Mouse (Mus musculus) right cerebral cortex, postnatal 10 days (tissue): ENCODE results near the gene Cacnb2.

Source experiments
- DNase-seq, 2 experiments: peaks; one replicate each; pipeline ENCODE4 v3.0.0; 2021; ENCODE audit warnings: low spot score in 2 of 2

Cacnb2 gene

GRCm38 (mm10) chr2:14984029-14984428, 381.1 kb downstream of the Cacnb2 start:
- no peak for DNase-seq

- DNase-seq = no peak
Observed at GRCm38 (mm10) chr2:14988451-14988850, 385.6 kb downstream of the Cacnb2 start.

GRCm38 (mm10) chr2:14989350-14989749, 386.5 kb downstream of the Cacnb2 start:
- no peak for DNase-seq

GRCm38 (mm10) chr2:14992531-14992930, 389.6 kb downstream of the Cacnb2 start:
- no peak for DNase-seq

- DNase-seq = peak; percentile 50 to 64
Observed at GRCm38 (mm10) chr2:14996036-14996435, 393.1 kb downstream of the Cacnb2 start.

- DNase-seq = no peak
Observed at GRCm38 (mm10) chr2:14997836-14998235, 394.9 kb downstream of the Cacnb2 start.

GRCm38 (mm10) chr2:15007531-15007930, 404.6 kb downstream of the Cacnb2 start:
- no peak for DNase-seq

- DNase-seq = no peak
Observed at GRCm38 (mm10) chr2:15008072-15008471, 405.2 kb downstream of the Cacnb2 start.

GRCm38 (mm10) chr2:15026817-15027216, 423.9 kb downstream of the Cacnb2 start:
- no peak for DNase-seq

GRCm38 (mm10) chr2:15027816-15028215, 424.9 kb downstream of the Cacnb2 start:
- no peak for DNase-seq
